Mouse (Mus musculus): Measurements from ENCODE around the gene 0610040J01Rik. TPM values are rescaled to one million over a fixed set of nuclear protein-coding genes. Genes with fewer than 3 reads are reported as not detected.

The 0610040J01Rik gene
- polyA plus RNA-seq, 1 experiment from 2014 or later = 4.5 TPM

GRCm38 (mm10) chr5:63916457-63917139 lies 104.4 kb downstream of the 0610040J01Rik start:
- H3K4me3 ChIP-seq = no peak overlapping the region
- H3K9ac ChIP-seq = no peak overlapping the region
- WGBS = 92% methylated on average over 10 of the region's 10 CpGs
- no peak overlapping the region for H3K4me2 ChIP-seq
- ATAC-seq (ENCODE audit: low read depth) = no peak
- no peaks in the 10 kb centered on the region for H3K9me3 ChIP-seq
- no peak overlapping the region for H3K27ac ChIP-seq (replicated peaks)
- no peaks in the 10 kb centered on the region for H3K27me3 ChIP-seq
- H3K4me1 ChIP-seq (replicated peaks) = no peaks in the 10 kb centered on the region
- H3K36me3 ChIP-seq = no peaks in the 10 kb centered on the region

GRCm38 (mm10) chr5:63918201-63918600 lies 106.0 kb downstream of the 0610040J01Rik start:
- Histone ChIP-seq H3K27me3 (no peaks in the 10 kb centered on the region), H3K9ac (no peak overlapping the region), H3K4me2 (no peak overlapping the region), H3K27ac (replicated peaks) (no peak overlapping the region), H3K4me3 (no peak overlapping the region), H3K36me3 (peaks cover 5% of the 10 kb centered on the region; the same call in 1 of the 2 replicates), H3K9me3 (no peaks in the 10 kb centered on the region), H3K4me1 (replicated peaks) (no peaks in the 10 kb centered on the region)
- 78% methylated on average over 4 of the region's 4 CpGs for WGBS
- ATAC-seq (ENCODE audit: low read depth) = no peak

- Histone ChIP-seq H3K27me3 (no peaks in the 10 kb centered on the region), H3K27ac (replicated peaks) (no peak overlapping the region), H3K9me3 (no peaks in the 10 kb centered on the region), H3K36me3 (peaks cover 27% of the 10 kb centered on the region), H3K4me1 (replicated peaks) (no peaks in the 10 kb centered on the region), H3K4me3 (no peak overlapping the region), H3K9ac (no peak overlapping the region), H3K4me2 (no peak overlapping the region)
- 83% methylated on average over 13 of the region's 13 CpGs for WGBS
- no peak for ATAC-seq (ENCODE audit: low read depth)
These were observed 111.3 kb downstream of the 0610040J01Rik start for GRCm38 (mm10) chr5:63923305-63924025.

GRCm38 (mm10) chr5:63925035-63925628 lies 113.0 kb downstream of the 0610040J01Rik start:
- WGBS = 89% methylated on average over 14 of the region's 14 CpGs
- Histone ChIP-seq H3K36me3 (peaks cover 40% of the 10 kb centered on the region), H3K4me3 (no peak overlapping the region), H3K9me3 (no peaks in the 10 kb centered on the region), H3K27me3 (no peaks in the 10 kb centered on the region), H3K4me2 (no peak overlapping the region), H3K9ac (no peak overlapping the region), H3K4me1 (replicated peaks) (no peaks in the 10 kb centered on the region), H3K27ac (replicated peaks) (no peak overlapping the region)
- ATAC-seq (ENCODE audit: low read depth) = no peak

- Histone ChIP-seq H3K27ac (replicated peaks) (no peak overlapping the region), H3K4me3 (no peak overlapping the region), H3K9me3 (no peaks in the 10 kb centered on the region), H3K4me2 (no peak overlapping the region), H3K9ac (no peak overlapping the region), H3K27me3 (no peaks in the 10 kb centered on the region), H3K4me1 (replicated peaks) (peaks cover 7% of the 10 kb centered on the region), H3K36me3 (peaks cover 26% of the 10 kb centered on the region)
- WGBS = 53% methylated on average over 4 of the region's 4 CpGs
- ATAC-seq (ENCODE audit: low read depth) = no peak
These were observed 118.7 kb downstream of the 0610040J01Rik start for GRCm38 (mm10) chr5:63930824-63931358.

GRCm38 (mm10) chr5:63932829-63933228 lies 120.7 kb downstream of the 0610040J01Rik start:
- 39% methylated on average over 10 of the region's 10 CpGs for WGBS

GRCm38 (mm10) chr5:63935581-63935980 lies 123.4 kb downstream of the 0610040J01Rik start:
- ATAC-seq (ENCODE audit: low read depth) = no peak
- WGBS = 96% methylated on average over 6 of the region's 6 CpGs
- Histone ChIP-seq H3K4me2 (no peak overlapping the region), H3K4me1 (replicated peaks) (peaks cover 12% of the 10 kb centered on the region), H3K4me3 (no peak overlapping the region), H3K27ac (replicated peaks) (no peak overlapping the region), H3K9ac (no peak overlapping the region), H3K36me3 (no peaks in the 10 kb centered on the region), H3K27me3 (no peaks in the 10 kb centered on the region), H3K9me3 (no peaks in the 10 kb centered on the region)

More at GRCm38 (mm10) chr5:63932829-63933228, 120.7 kb downstream of the 0610040J01Rik start:
- H3K9ac ChIP-seq = no peak overlapping the region
- peaks cover 12% of the 10 kb centered on the region for H3K4me1 ChIP-seq (replicated peaks)
- no peak overlapping the region for H3K4me3 ChIP-seq
- no peak overlapping the region for H3K27ac ChIP-seq (replicated peaks)
- H3K27me3 ChIP-seq = no peaks in the 10 kb centered on the region
- no peaks in the 10 kb centered on the region for H3K9me3 ChIP-seq
- H3K36me3 ChIP-seq = 0 out of 2 replicates have a peak, but pooled peaks cover 12% of the 10 kb centered on the region
- ATAC-seq (ENCODE audit: low read depth) = no peak
- H3K4me2 ChIP-seq = no peak overlapping the region

GRCm38 (mm10) chr5:63936740-63937139 lies 124.6 kb downstream of the 0610040J01Rik start:
- no peaks in the 10 kb centered on the region for H3K9me3 ChIP-seq
- 73% methylated on average over 6 of the region's 6 CpGs for WGBS
- no peak for ATAC-seq (ENCODE audit: low read depth)

GRCm38 (mm10) chr5:63938575-63938974 lies 126.4 kb downstream of the 0610040J01Rik start:
- no peak overlapping the region for H3K27ac ChIP-seq (replicated peaks)
- WGBS = 74% methylated on average over 4 of the region's 4 CpGs
- H3K9ac ChIP-seq = no peak overlapping the region
- H3K27me3 ChIP-seq = no peaks in the 10 kb centered on the region
- no peaks in the 10 kb centered on the region for H3K9me3 ChIP-seq
- no peaks in the 10 kb centered on the region for H3K36me3 ChIP-seq
- ATAC-seq (ENCODE audit: low read depth) = no peak
- H3K4me2 ChIP-seq = no peak overlapping the region
- H3K4me3 ChIP-seq = no peak overlapping the region
- H3K4me1 ChIP-seq (replicated peaks) = peaks cover 4% of the 10 kb centered on the region; the same call in 1 of the 2 replicates

More at GRCm38 (mm10) chr5:63936740-63937139, 124.6 kb downstream of the 0610040J01Rik start:
- H3K36me3 ChIP-seq = no peaks in the 10 kb centered on the region
- H3K27me3 ChIP-seq = no peaks in the 10 kb centered on the region
- no peak overlapping the region for H3K4me3 ChIP-seq
- H3K4me2 ChIP-seq = no peak overlapping the region
- no peak overlapping the region for H3K9ac ChIP-seq
- H3K4me1 ChIP-seq (replicated peaks) = peaks cover 12% of the 10 kb centered on the region
- H3K27ac ChIP-seq (replicated peaks) = no peak overlapping the region

- Histone ChIP-seq H3K27me3 (no peaks in the 10 kb centered on the region), H3K36me3 (no peaks in the 10 kb centered on the region), H3K9me3 (no peaks in the 10 kb centered on the region), H3K4me1 (replicated peaks) (peaks cover under 1% of the 10 kb centered on the region; the same call in 1 of the 2 replicates), H3K27ac (replicated peaks) (no peak overlapping the region), H3K4me2 (no peak overlapping the region), H3K4me3 (no peak overlapping the region), H3K9ac (no peak overlapping the region)
- no peak for ATAC-seq (ENCODE audit: low read depth)
- WGBS = 82% methylated on average over 5 of the region's 5 CpGs
These were observed 129.7 kb downstream of the 0610040J01Rik start for GRCm38 (mm10) chr5:63941891-63942290.

- H3K27ac ChIP-seq (replicated peaks) = no peak overlapping the region
- no peak for ATAC-seq (ENCODE audit: low read depth)
- no peak overlapping the region for H3K9ac ChIP-seq
- H3K27me3 ChIP-seq = no peaks in the 10 kb centered on the region
- H3K4me2 ChIP-seq = no peak overlapping the region
- H3K36me3 ChIP-seq = no peaks in the 10 kb centered on the region
- 90% methylated on average over 9 of the region's 9 CpGs for WGBS
- H3K9me3 ChIP-seq = no peaks in the 10 kb centered on the region
- 0 out of 2 replicates have a peak, but pooled peaks cover 3% of the 10 kb centered on the region for H3K4me1 ChIP-seq (replicated peaks)
- no peak overlapping the region for H3K4me3 ChIP-seq
These were observed 131.1 kb downstream of the 0610040J01Rik start for GRCm38 (mm10) chr5:63943291-63943690.

- H3K4me3 ChIP-seq = no peak overlapping the region
- no peaks in the 10 kb centered on the region for H3K36me3 ChIP-seq
- no peak overlapping the region for H3K9ac ChIP-seq
- no peaks in the 10 kb centered on the region for H3K9me3 ChIP-seq
- no peak for ATAC-seq (ENCODE audit: low read depth)
- no peak overlapping the region for H3K4me2 ChIP-seq
- H3K27ac ChIP-seq (replicated peaks) = no peak overlapping the region
- peaks cover 18% of the 10 kb centered on the region; the same call in 1 of the 2 replicates for H3K4me1 ChIP-seq (replicated peaks)
- 51% methylated on average over 8 of the region's 8 CpGs for WGBS
- no peaks in the 10 kb centered on the region for H3K27me3 ChIP-seq
These were observed 135.4 kb downstream of the 0610040J01Rik start for GRCm38 (mm10) chr5:63947526-63947925.
